Mouse (Mus musculus) midbrain, embryonic 14.5 days (tissue): ENCODE data around the gene Slc39a11. TPM values are rescaled to one million over a fixed set of nuclear protein-coding genes. Genes with fewer than 3 reads are reported as not detected.
"Not testable (repeated sequence)": the region's sequence is repeated elsewhere in the genome, so short reads cannot be mapped to it uniquely, and the experiment has no call there.

Experiments
- ATAC-seq: fragments of 200-750 bp; cut with Nextera tagmentation; 2 replicates; pipeline ENCODE4 v1.8.0; 2017; ENCODE audit warnings: moderate number of reproducible peaks, moderate library complexity; ENCODE audit not compliant: low FRiP score, low TSS enrichment
- DNase-seq: peaks from one replicate; pipeline ENCODE4 v3.0.0-alpha.2; 2015
- H3K27ac ChIP-seq: fragments of 300-500 bp; sonication (generic); replicated peaks from 2 replicates; pipeline ENCODE4 v1.5.1; 2014; ENCODE audit warnings: mild to moderate bottlenecking, low read depth, low read length, moderate library complexity
- H3K27me3 ChIP-seq: fragments of 300-500 bp; sonication (generic); 2 replicates; pipeline ENCODE4 v1.6.1; 2014; ENCODE audit warnings: low read length, control low read depth, mixed read lengths; ENCODE audit not compliant: control insufficient read depth, insufficient read depth
- H3K36me3 ChIP-seq: fragments of 300-500 bp; sonication (generic); 2 replicates; pipeline ENCODE4 v1.6.1; 2014; ENCODE audit warnings: low read length, control low read depth; ENCODE audit not compliant: control insufficient read depth, insufficient read depth
- H3K4me1 ChIP-seq: fragments of 300-500 bp; sonication (generic); 2 replicates; pipeline ENCODE4 v1.6.1; 2014; ENCODE audit warnings: mild to moderate bottlenecking, antibody characterized with exemption, low read length, control low read depth; ENCODE audit not compliant: control insufficient read depth, insufficient read depth
- H3K4me2 ChIP-seq: fragments of 300-500 bp; sonication (generic); 2 replicates; pipeline ENCODE4 v1.6.1; 2014; ENCODE audit warnings: mild to moderate bottlenecking, low read length, moderate library complexity
- H3K4me3 ChIP-seq: fragments of 300-500 bp; sonication (generic); replicated peaks from 2 replicates; pipeline ENCODE4 v1.5.1; 2014; ENCODE audit warnings: low read depth, low read length
- H3K9ac ChIP-seq: fragments of 300-500 bp; sonication (generic); replicated peaks from 2 replicates; pipeline ENCODE4 v1.6.1; 2014; ENCODE audit warnings: mild to moderate bottlenecking, low read length, moderate library complexity
- H3K9me3 ChIP-seq: fragments of 300-500 bp; sonication (generic); 2 replicates; pipeline ENCODE4 v1.6.1; 2016; ENCODE audit warnings: low read length, control low read depth, mixed read lengths; ENCODE audit not compliant: control insufficient read depth
- WGBS: fragments of 180-500 bp; shearing (Covaris S2); extraction: QIAGEN DNeasy Blood & Tissue Kit; methylation state at CpG from one replicate; pipeline ENCODE4 v1.1.7; 2014; 5-methylcytosine and 5-hydroxymethylcytosine counted together
- polyA plus RNA-seq: library from polyadenylated mRNA; unstranded; fragments of >200 nt; fragmentation: Nextera tagmentation; extraction: Ambion mirVana; gene quantifications from 2 replicates; pipeline ENCODE4 v1.2.1, GENCODE M21; 2014

The Slc39a11 gene
- polyA plus RNA-seq, 1 experiment from 2014 or later, result 31.1 TPM

- ATAC-seq, result no peak
- H3K27me3 ChIP-seq, result no peaks in the 10 kb centered on the region
- peaks cover 70% of the 10 kb centered on the region for H3K36me3 ChIP-seq
- H3K27ac ChIP-seq, result no peak overlapping the region
- no peaks in the 10 kb centered on the region for H3K9me3 ChIP-seq
- DNase-seq, result no peak
- H3K4me1 ChIP-seq, result no peaks in the 10 kb centered on the region
- 68% methylated on average over 2 of the region's 2 CpGs for WGBS
- H3K4me3 ChIP-seq, result no peak overlapping the region
- no peak overlapping the region for H3K9ac ChIP-seq
- H3K4me2 ChIP-seq, result no peak overlapping the region
Measured at GRCm38 (mm10) chr11:113664279-113664678, 14.4 kb upstream of the Slc39a11 start.

- Histone ChIP-seq H3K9ac (no peak overlapping the region), H3K4me3 (no peak overlapping the region), H3K27me3 (no peaks in the 10 kb centered on the region), H3K9me3 (no peaks in the 10 kb centered on the region), H3K36me3 (peaks cover 77% of the 10 kb centered on the region), H3K4me2 (no peak overlapping the region), H3K4me1 (no peaks in the 10 kb centered on the region), H3K27ac (no peak overlapping the region)
- DNase-seq, result no peak
- 93% methylated on average over 18 of the region's 18 CpGs for WGBS
- no peak for ATAC-seq
Measured at GRCm38 (mm10) chr11:113661835-113662351, 12.0 kb upstream of the Slc39a11 start.

GRCm38 (mm10) chr11:113660940-113661339, 11.1 kb upstream of the Slc39a11 start:
- DNase-seq (no peak), ATAC-seq (no peak)
- no peak overlapping the region for H3K9ac ChIP-seq
- H3K4me1 ChIP-seq, result no peaks in the 10 kb centered on the region
- WGBS, result 97% methylated on average over 11 of the region's 11 CpGs
- H3K4me3 ChIP-seq, result no peak overlapping the region
- H3K9me3 ChIP-seq, result no peaks in the 10 kb centered on the region
- no peaks in the 10 kb centered on the region for H3K27me3 ChIP-seq
- no peak overlapping the region for H3K4me2 ChIP-seq
- H3K36me3 ChIP-seq, result peaks cover 83% of the 10 kb centered on the region
- H3K27ac ChIP-seq, result no peak overlapping the region

- not testable (repeated sequence) for H3K27ac ChIP-seq, H3K4me3 ChIP-seq, DNase-seq, H3K4me2 ChIP-seq, H3K9me3 ChIP-seq, H3K27me3 ChIP-seq, ATAC-seq, H3K4me1 ChIP-seq, H3K9ac ChIP-seq
- H3K36me3 ChIP-seq, result peaks cover 90% of the 10 kb centered on the region
- 98% methylated on average over 3 of the region's 3 CpGs for WGBS
Measured at GRCm38 (mm10) chr11:113660213-113660612, 10.3 kb upstream of the Slc39a11 start.

GRCm38 (mm10) chr11:113658763-113659162, 8.9 kb upstream of the Slc39a11 start:
- DNase-seq, result no peak
- no peak for ATAC-seq
- H3K27me3 ChIP-seq, result no peaks in the 10 kb centered on the region
- H3K9ac ChIP-seq, result no peak overlapping the region
- H3K27ac ChIP-seq, result no peak overlapping the region
- no peak overlapping the region for H3K4me2 ChIP-seq
- WGBS, result 90% methylated on average over 4 of the region's 4 CpGs
- H3K4me1 ChIP-seq, result no peaks in the 10 kb centered on the region
- peaks cover 97% of the 10 kb centered on the region for H3K36me3 ChIP-seq
- H3K9me3 ChIP-seq, result no peaks in the 10 kb centered on the region
- H3K4me3 ChIP-seq, result no peak overlapping the region

GRCm38 (mm10) chr11:113658319-113658718, 8.4 kb upstream of the Slc39a11 start:
- no peak overlapping the region for H3K4me2 ChIP-seq
- H3K4me1 ChIP-seq, result no peaks in the 10 kb centered on the region
- no peak overlapping the region for H3K4me3 ChIP-seq
- no peak overlapping the region for H3K27ac ChIP-seq
- H3K36me3 ChIP-seq, result peaks cover 97% of the 10 kb centered on the region
- WGBS, result 89% methylated on average over 8 of the region's 8 CpGs
- H3K27me3 ChIP-seq, result no peaks in the 10 kb centered on the region
- no peak overlapping the region for H3K9ac ChIP-seq
- DNase-seq, result no peak
- no peak for ATAC-seq
- H3K9me3 ChIP-seq, result no peaks in the 10 kb centered on the region

- Histone ChIP-seq H3K4me3 (no peak overlapping the region), H3K4me1 (no peaks in the 10 kb centered on the region), H3K36me3 (peaks cover 98% of the 10 kb centered on the region), H3K9me3 (no peaks in the 10 kb centered on the region), H3K9ac (no peak overlapping the region), H3K27ac (no peak overlapping the region), H3K27me3 (no peaks in the 10 kb centered on the region), H3K4me2 (no peak overlapping the region)
- no peak for DNase-seq
- WGBS, result 82% methylated on average over 4 of the region's 4 CpGs
- ATAC-seq, result no peak
Measured at GRCm38 (mm10) chr11:113657221-113657620, 7.3 kb upstream of the Slc39a11 start.

GRCm38 (mm10) chr11:113656511-113656932, 6.6 kb upstream of the Slc39a11 start:
- H3K4me3 ChIP-seq, result no peak overlapping the region
- DNase-seq (no peak), ATAC-seq (no peak)
- no peak overlapping the region for H3K27ac ChIP-seq
- no peaks in the 10 kb centered on the region for H3K4me1 ChIP-seq
- H3K36me3 ChIP-seq, result peaks cover 97% of the 10 kb centered on the region
- H3K9ac ChIP-seq, result no peak overlapping the region
- 94% methylated on average over 8 of the region's 8 CpGs for WGBS
- no peak overlapping the region for H3K4me2 ChIP-seq
- H3K9me3 ChIP-seq, result no peaks in the 10 kb centered on the region
- no peaks in the 10 kb centered on the region for H3K27me3 ChIP-seq

- WGBS, result 85% methylated on average over 18 of the region's 18 CpGs
- DNase-seq (no peak), ATAC-seq (no peak)
- H3K4me2 ChIP-seq, result no peak overlapping the region
- H3K27ac ChIP-seq, result no peak overlapping the region
- H3K4me3 ChIP-seq, result no peak overlapping the region
- peaks cover 9% of the 10 kb centered on the region for H3K4me1 ChIP-seq
- H3K9me3 ChIP-seq, result no peaks in the 10 kb centered on the region
- H3K27me3 ChIP-seq, result no peaks in the 10 kb centered on the region
- no peak overlapping the region for H3K9ac ChIP-seq
- peaks cover 81% of the 10 kb centered on the region for H3K36me3 ChIP-seq
Measured at GRCm38 (mm10) chr11:113654561-113655270, 4.8 kb upstream of the Slc39a11 start.
